Mouse (Mus musculus): ENCODE results near the gene Gm5141. TPM values are rescaled to one million over a fixed set of nuclear protein-coding genes. Genes with fewer than 3 reads are reported as not detected.
A peak's percentile ranks its signal among the peaks of the same experiment; 100 is the strongest.
"Not testable (repeated sequence)": the region's sequence is repeated elsewhere in the genome, so short reads cannot be mapped to it uniquely, and the experiment has no call there.

The Gm5141 gene
- total RNA-seq (2021) = 1 to 10 TPM; 3.6 to 4.2 TPM

- peak; percentile 68 to 75 for DNase-seq (ENCODE audit: low spot score in 2 of 2)
- intact Hi-C loops (cut with DNase I) = not testable (repeated sequence)
Observed at GRCm38 (mm10) chr13:62785199-62786134, at the start of gene Gm5141. TSS of gene Gm5141 (minus strand) at chr13:62785808.

GRCm38 (mm10) chr13:62833341-62833740 lies 47.7 kb upstream of the Gm5141 start:
- intact Hi-C loops (cut with DNase I) = no loop called here
- no peak for DNase-seq (ENCODE audit: low spot score in 2 of 2)

- intact Hi-C loops (cut with DNase I) = no loop called here
- no peak for DNase-seq (ENCODE audit: low spot score in 2 of 2)
Observed at GRCm38 (mm10) chr13:62832239-62832638, 46.6 kb upstream of the Gm5141 start.

- intact Hi-C loops (cut with DNase I); DNase-seq (ENCODE audit: low spot score in 2 of 2): not testable (repeated sequence)
Observed at GRCm38 (mm10) chr13:62815705-62816104, 30.1 kb upstream of the Gm5141 start.

GRCm38 (mm10) chr13:62812713-62813112 lies 27.1 kb upstream of the Gm5141 start:
- intact Hi-C loops (cut with DNase I) = no loop called here
- DNase-seq (ENCODE audit: low spot score in 2 of 2) = no peak

- intact Hi-C loops (cut with DNase I) = loop anchor here (5.0 kb wide), 1 partner anchor 34 kb away; no protein-coding TSS in a partner anchor
- DNase-seq (ENCODE audit: low spot score in 2 of 2) = not testable (repeated sequence)
Observed at GRCm38 (mm10) chr13:62807981-62808380, 22.4 kb upstream of the Gm5141 start.

GRCm38 (mm10) chr13:62786135-62786493 lies 506 bp upstream of the Gm5141 start:
- intact Hi-C loops (cut with DNase I); DNase-seq (ENCODE audit: low spot score in 2 of 2): not testable (repeated sequence)

GRCm38 (mm10) chr13:62763806-62764205 lies 21.8 kb downstream of the Gm5141 start:
- intact Hi-C loops (cut with DNase I) = loop anchor here (5.0 kb wide), 2 partner anchors 93 to 568 kb away; partner anchors contain the start of gene Fbp2
- peak; percentile 71 for DNase-seq (ENCODE audit: low spot score in 2 of 2)

- DNase-seq (ENCODE audit: low spot score in 2 of 2) = peak; percentile 36 to 51
- intact Hi-C loops (cut with DNase I) = loop anchor here (5.0 kb wide), 2 partner anchors 97 to 572 kb away; partner anchors contain the start of gene Fbp2
Observed at GRCm38 (mm10) chr13:62760432-62761415, 24.9 kb downstream of the Gm5141 start, which contains the start of gene Platr25. TSS of gene Platr25 (minus strand) at chr13:62760709.

GRCm38 (mm10) chr13:62733322-62733721 lies 52.3 kb downstream of the Gm5141 start:
- intact Hi-C loops (cut with DNase I) = no loop called here
- DNase-seq (ENCODE audit: low spot score in 2 of 2) = no peak

Small RNA genes within 50 kb of the gene (microRNA-seq; reads per million reads assigned to microRNA genes)
- gene Gm24588 = 0 reads per million in 2 experiments
- 0 reads per million in 2 experiments for gene Mir713

Other genes with a start within 250 kb of the Gm5141 start
- gene Zfp935, start 227.3 kb downstream of the Gm5141 start, total RNA-seq (2021) = 1 to 10 TPM in 1 of 2 experiments, under 1 TPM in 1; 0.78 to 1.1 TPM
- 1 to 10 TPM; 6.1 to 7.0 TPM for gene Zfp934, start 214.6 kb downstream of the Gm5141 start, total RNA-seq (2021)
- gene 6720489N17Rik, start 161.6 kb downstream of the Gm5141 start, total RNA-seq (2021) = 1 to 10 TPM; 2.8 to 3.0 TPM
- 10 to 100 TPM; 11.5 to 13.9 TPM for gene Platr25, start 25.1 kb downstream of the Gm5141 start, total RNA-seq (2021)
- not detected for gene Fbp2, start 72.6 kb upstream of the Gm5141 start, total RNA-seq (2021)
- gene Fbp1, start 102.5 kb upstream of the Gm5141 start, total RNA-seq (2021) = under 1 TPM; 0.23 to 0.44 TPM
- gene 2010111I01Rik, start 179.1 kb upstream of the Gm5141 start, total RNA-seq (2021) = 100 to 1,000 TPM in 1 of 2 experiments, 10 to 100 TPM in 1; 93.6 to 105 TPM